Mouse (Mus musculus) hindbrain, embryonic 12.5 days (tissue): Measurements from ENCODE around the gene Syt12. TPM values are rescaled to one million over a fixed set of nuclear protein-coding genes. Genes with fewer than 3 reads are reported as not detected.
A peak's percentile ranks its signal among the peaks of the same experiment; 100 is the strongest.

ENCODE experiments used
- ATAC-seq: fragments of 200-750 bp; cut with Nextera tagmentation; 2 replicates; pipeline ENCODE4 v1.8.0; 2017; ENCODE audit warnings: moderate TSS enrichment; ENCODE audit not compliant: low FRiP score
- H3K27ac ChIP-seq: fragments of 300-500 bp; sonication (generic); 2 replicates; pipeline ENCODE4 v1.5.1; 2016; ENCODE audit warnings: mild to moderate bottlenecking
- H3K27me3 ChIP-seq: fragments of 300-500 bp; sonication (generic); 2 replicates; pipeline ENCODE4 v1.6.1; 2016; ENCODE audit warnings: mild to moderate bottlenecking
- H3K36me3 ChIP-seq: fragments of 300-500 bp; sonication (generic); 2 replicates; pipeline ENCODE4 v1.6.1; 2016; ENCODE audit warnings: mild to moderate bottlenecking
- H3K4me1 ChIP-seq: fragments of 300-500 bp; sonication (generic); 2 replicates; pipeline ENCODE4 v1.6.1; 2016
- H3K4me2 ChIP-seq: fragments of 300-500 bp; sonication (generic); replicated peaks from 2 replicates; pipeline ENCODE4 v1.6.1; 2016; ENCODE audit warnings: mild to moderate bottlenecking
- H3K4me3 ChIP-seq: fragments of 300-500 bp; sonication (generic); 2 replicates; pipeline ENCODE4 v1.5.1; 2016; ENCODE audit warnings: mild to moderate bottlenecking
- H3K9ac ChIP-seq: fragments of 300-500 bp; sonication (generic); 2 replicates; pipeline ENCODE4 v1.6.1; 2016; ENCODE audit warnings: mild to moderate bottlenecking, moderate library complexity
- H3K9me3 ChIP-seq: fragments of 300-500 bp; sonication (generic); replicated peaks from 2 replicates; pipeline ENCODE4 v1.6.1; 2016; ENCODE audit warnings: mild to moderate bottlenecking
- WGBS: fragments of 180-500 bp; shearing (Covaris S2); methylation state at CpG from one replicate; pipeline ENCODE4 v1.1.7; 2016; 5-methylcytosine and 5-hydroxymethylcytosine counted together
- polyA plus RNA-seq: library from polyadenylated mRNA; unstranded; fragments of >200 nt; fragmentation: Nextera tagmentation; extraction: Ambion mirVana; gene quantifications from 2 replicates; pipeline ENCODE4 v1.2.1, GENCODE M21; 2016

Syt12 gene
- polyA plus RNA-seq, 1 experiment from 2014 or later, result 1.5 TPM

- no peak for ATAC-seq
- H3K9ac ChIP-seq, result no peak within 1 kb of the TSS; the same call in 1 of the 2 replicates
- H3K4me2 ChIP-seq, result peak within 1 kb of the TSS; percentile 13; the same call in 1 of the 2 replicates
- no peak within 1 kb of the TSS for H3K4me3 ChIP-seq
- H3K9me3 ChIP-seq, result no peaks in the 10 kb centered on the region
- H3K4me1 ChIP-seq, result peaks cover 9% of the 10 kb centered on the region
- no peaks in the 10 kb centered on the region for H3K36me3 ChIP-seq
- no peaks in the 10 kb centered on the region; the same call in 1 of the 2 replicates for H3K27me3 ChIP-seq
- 58% methylated on average over 16 of the region's 16 CpGs for WGBS
- H3K27ac ChIP-seq, result no peak within 1 kb of the TSS
Measured at GRCm38 (mm10) chr19:4498062-4498933, 21.1 kb upstream of the Syt12 start, which contains the start of gene 2010003K11Rik. 2010003K11Rik (minus strand) TSS chr19:4498583.

DNA sequence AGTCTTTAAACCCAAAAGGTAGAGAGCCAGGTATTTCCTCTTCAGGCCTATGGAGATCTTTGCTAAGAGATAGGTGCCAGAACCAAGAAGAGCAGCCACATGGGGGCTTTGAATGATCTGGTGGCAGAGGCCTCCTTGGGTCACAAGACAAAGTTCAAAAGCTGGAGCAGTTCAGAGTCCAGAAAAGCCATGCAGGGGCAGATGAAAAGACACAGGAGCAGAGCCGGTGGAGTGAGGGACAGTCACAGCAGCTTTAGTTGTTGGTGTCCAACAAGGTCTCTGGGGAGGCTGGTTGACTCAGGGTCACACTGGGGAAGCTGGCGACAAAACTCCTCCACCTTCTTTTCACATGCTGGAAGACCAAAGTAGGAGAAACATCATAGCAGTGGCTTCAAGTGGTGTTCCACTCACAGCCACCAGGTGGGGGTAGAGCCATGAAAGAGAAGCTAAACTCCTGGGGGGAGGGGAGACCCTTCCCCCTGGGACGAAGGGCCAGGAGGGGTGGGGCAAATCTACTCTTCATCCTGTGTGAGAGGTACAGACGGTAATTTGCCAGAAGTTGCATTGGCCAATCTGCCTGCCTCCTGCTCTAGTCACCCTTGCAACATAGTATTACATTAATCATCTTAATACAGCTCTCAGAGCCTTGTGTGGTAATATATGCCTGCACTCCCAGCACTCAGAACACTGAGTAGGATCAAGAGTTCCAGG is 20.2 kb upstream of the Syt12 start:
- H3K9me3 ChIP-seq, result no peaks in the 10 kb centered on the region
- peak overlapping the region; percentile 13; the same call in 1 of the 2 replicates for H3K4me2 ChIP-seq
- H3K4me3 ChIP-seq, result no peak overlapping the region
- no peaks in the 10 kb centered on the region; the same call in 1 of the 2 replicates for H3K27me3 ChIP-seq
- 6% methylated on average over 4 of the region's 4 CpGs for WGBS
- peak overlapping the region; percentile 9; the same call in 1 of the 2 replicates for H3K9ac ChIP-seq
- H3K36me3 ChIP-seq, result no peaks in the 10 kb centered on the region
- no peak overlapping the region for H3K27ac ChIP-seq
- ATAC-seq, result peak; percentile 60
- H3K4me1 ChIP-seq, result peaks cover 11% of the 10 kb centered on the region

GRCm38 (mm10) chr19:4496535-4497262 is 19.5 kb upstream of the Syt12 start:
- 77% methylated on average over 3 of the region's 3 CpGs for WGBS
- H3K4me3 ChIP-seq, result no peak overlapping the region
- ATAC-seq, result no peak
- H3K36me3 ChIP-seq, result no peaks in the 10 kb centered on the region
- H3K9ac ChIP-seq, result 0 out of 2 replicates have a peak overlapping the region, but pooled peaks have one; percentile 9
- no peaks in the 10 kb centered on the region for H3K9me3 ChIP-seq
- no peak overlapping the region for H3K4me2 ChIP-seq
- no peak overlapping the region for H3K27ac ChIP-seq
- peaks cover 11% of the 10 kb centered on the region for H3K4me1 ChIP-seq
- H3K27me3 ChIP-seq, result no peaks in the 10 kb centered on the region; the same call in 1 of the 2 replicates

GRCm38 (mm10) chr19:4495814-4496213 is 18.6 kb upstream of the Syt12 start:
- H3K27ac ChIP-seq, result no peak overlapping the region
- H3K9ac ChIP-seq, result no peak overlapping the region
- H3K4me2 ChIP-seq, result no peak overlapping the region
- ATAC-seq, result no peak
- no peaks in the 10 kb centered on the region for H3K36me3 ChIP-seq
- no peak overlapping the region for H3K4me3 ChIP-seq
- WGBS, result 83% methylated on average over 5 of the region's 5 CpGs
- peaks cover 11% of the 10 kb centered on the region for H3K4me1 ChIP-seq
- no peaks in the 10 kb centered on the region for H3K9me3 ChIP-seq
- H3K27me3 ChIP-seq, result no peaks in the 10 kb centered on the region; the same call in 1 of the 2 replicates

DNA sequence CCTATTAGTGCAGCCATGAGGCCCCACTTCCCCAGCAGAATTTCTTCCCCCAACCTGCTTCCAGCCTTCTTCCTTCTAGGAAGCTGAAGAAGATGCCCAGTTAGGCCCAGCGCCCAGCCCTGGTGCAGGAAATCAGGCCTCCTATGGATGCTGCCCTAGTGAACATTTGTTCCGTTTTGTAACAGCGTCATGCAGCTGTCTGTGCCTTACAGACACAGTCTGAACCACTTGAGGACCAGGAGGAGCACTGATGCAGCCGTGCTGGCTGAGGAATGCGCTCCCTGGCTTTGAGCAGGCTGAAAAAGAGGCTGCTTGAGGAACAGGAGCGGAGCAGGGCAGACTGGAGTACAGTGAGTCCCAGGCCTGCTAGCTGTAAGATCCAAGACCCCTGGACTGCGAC is 17.5 kb upstream of the Syt12 start:
- 79% methylated on average over 7 of the region's 7 CpGs for WGBS
- Histone ChIP-seq H3K9me3 (no peaks in the 10 kb centered on the region), H3K27me3 (no peaks in the 10 kb centered on the region; the same call in 1 of the 2 replicates), H3K4me3 (no peak overlapping the region), H3K9ac (no peak overlapping the region), H3K27ac (no peak overlapping the region), H3K4me2 (no peak overlapping the region), H3K36me3 (no peaks in the 10 kb centered on the region), H3K4me1 (peaks cover 11% of the 10 kb centered on the region)
- ATAC-seq, result no peak

GRCm38 (mm10) chr19:4492526-4493296 is 15.5 kb upstream of the Syt12 start:
- H3K9ac ChIP-seq, result no peak overlapping the region
- 56% methylated on average over 9 of the region's 9 CpGs for WGBS

GRCm38 (mm10) chr19:4491080-4491695 is 13.9 kb upstream of the Syt12 start:
- Histone ChIP-seq H3K27me3 (no peaks in the 10 kb centered on the region), H3K27ac (no peak overlapping the region)

More at GRCm38 (mm10) chr19:4492526-4493296, 15.5 kb upstream of the Syt12 start:
- H3K9me3 ChIP-seq, result no peaks in the 10 kb centered on the region
- no peak for ATAC-seq
- H3K36me3 ChIP-seq, result no peaks in the 10 kb centered on the region
- H3K4me3 ChIP-seq, result no peak overlapping the region
- no peaks in the 10 kb centered on the region for H3K27me3 ChIP-seq
- H3K27ac ChIP-seq, result no peak overlapping the region
- H3K4me1 ChIP-seq, result peaks cover 5% of the 10 kb centered on the region
- H3K4me2 ChIP-seq, result no peak overlapping the region

GRCm38 (mm10) chr19:4487877-4488276 is 10.6 kb upstream of the Syt12 start:
- Histone ChIP-seq H3K4me1 (0 out of 2 replicates have a peak, but pooled peaks cover 1% of the 10 kb centered on the region), H3K4me3 (no peak overlapping the region), H3K9me3 (no peaks in the 10 kb centered on the region), H3K36me3 (no peaks in the 10 kb centered on the region), H3K4me2 (no peak overlapping the region), H3K27me3 (no peaks in the 10 kb centered on the region), H3K27ac (no peak overlapping the region), H3K9ac (no peak overlapping the region)
- 64% methylated on average over 2 of the region's 2 CpGs for WGBS
- ATAC-seq, result no peak

More at GRCm38 (mm10) chr19:4491080-4491695, 13.9 kb upstream of the Syt12 start:
- Histone ChIP-seq H3K36me3 (no peaks in the 10 kb centered on the region), H3K4me1 (0 out of 2 replicates have a peak, but pooled peaks cover 3% of the 10 kb centered on the region), H3K9me3 (no peaks in the 10 kb centered on the region), H3K9ac (no peak overlapping the region), H3K4me3 (no peak overlapping the region), H3K4me2 (no peak overlapping the region)
- WGBS, result 65% methylated on average over 10 of the region's 10 CpGs
- ATAC-seq, result no peak

- no peak overlapping the region for H3K4me2 ChIP-seq
Measured at GRCm38 (mm10) chr19:4485006-4485405, 7.8 kb upstream of the Syt12 start.

GRCm38 (mm10) chr19:4482111-4482859 is 5.0 kb upstream of the Syt12 start:
- no peak for ATAC-seq
- Histone ChIP-seq H3K4me3 (no peak overlapping the region), H3K4me1 (peaks cover under 1% of the 10 kb centered on the region; the same call in 1 of the 2 replicates), H3K36me3 (no peaks in the 10 kb centered on the region), H3K27me3 (peaks cover 20% of the 10 kb centered on the region), H3K27ac (no peak overlapping the region), H3K4me2 (no peak overlapping the region), H3K9me3 (no peaks in the 10 kb centered on the region), H3K9ac (no peak overlapping the region)
- WGBS, result 84% methylated on average over 3 of the region's 3 CpGs

More at GRCm38 (mm10) chr19:4485006-4485405, 7.8 kb upstream of the Syt12 start:
- no peaks in the 10 kb centered on the region for H3K4me1 ChIP-seq
- H3K36me3 ChIP-seq, result no peaks in the 10 kb centered on the region
- 45% methylated on average over 5 of the region's 5 CpGs for WGBS
- H3K27ac ChIP-seq, result no peak overlapping the region
- no peak overlapping the region for H3K9ac ChIP-seq
- no peak for ATAC-seq
- H3K27me3 ChIP-seq, result 0 out of 2 replicates have a peak, but pooled peaks cover 2% of the 10 kb centered on the region
- no peaks in the 10 kb centered on the region for H3K9me3 ChIP-seq
- H3K4me3 ChIP-seq, result no peak overlapping the region
